8 mouse cellular contexts compared by ENCODE assay signal in genomic region chr1:75505159-75505955, GRCm38 (mm10). TPM values are rescaled to one million over a fixed set of nuclear protein-coding genes. Genes with fewer than 3 reads are reported as not detected.
DNase-seq lines count a peak whose midpoint lies in the region; ATAC-seq and TF ChIP-seq lines count a peak whose summit lies in the region.

No protein-coding gene starts in this region.

- under 1% methylated on average over 84 of the region's 84 CpGs for WGBS in intestine, embryonic 16.5 days
- WGBS in limb, embryonic 11.5 days = under 1% methylated on average over 84 of the region's 84 CpGs
- WGBS in midbrain, postnatal 0 days = under 1% methylated on average over 81 of the region's 84 CpGs

- peak overlapping the region; percentile 94 for H3K9ac ChIP-seq in intestine, embryonic 16.5 days (ENCODE audit: low read depth, low read length)
- peak overlapping the region; percentile 95 for H3K9ac ChIP-seq in limb, embryonic 11.5 days (ENCODE audit: low read length)
- peak overlapping the region; percentile 93 for H3K9ac ChIP-seq in midbrain, postnatal 0 days (replicated peaks; ENCODE audit: low read length, poor library complexity, severe bottlenecking)

- peak; percentile 21 for DNase-seq in kidney, adult 11 months
- DNase-seq in kidney, adult 9 months = no peak
- peak; percentile 35 for DNase-seq in embryo, embryonic 11.5 days (ENCODE audit: low read depth, low spot score)
- peak; percentile 59 to 76 for DNase-seq in gastrocnemius, postnatal 4 days (ENCODE audit: low spot score in 2 of 2)
- DNase-seq in limb, embryonic 11.5 days (ENCODE audit: low spot score) = peak; percentile 78
- peak; percentile 85 for DNase-seq in midbrain, postnatal 0 days (ENCODE audit: low spot score)
- peak; percentile 83 for DNase-seq in testis, postnatal 10 days (ENCODE audit: low spot score)

- peaks cover 13% of the 10 kb centered on the region for H3K36me3 ChIP-seq in intestine, embryonic 16.5 days (ENCODE audit: control insufficient read depth, insufficient read depth, low read length)
- H3K36me3 ChIP-seq in limb, embryonic 11.5 days (ENCODE audit: control insufficient read depth, insufficient read depth, low read length) = peaks cover 14% of the 10 kb centered on the region
- H3K36me3 ChIP-seq in midbrain, postnatal 0 days (ENCODE audit: insufficient read depth, low read length) = peaks cover 9% of the 10 kb centered on the region; the same call in 1 of the 2 replicates

- no peaks in the 10 kb centered on the region for H3K9me3 ChIP-seq in intestine, embryonic 16.5 days (ENCODE audit: control insufficient read depth, low read length)
- no peaks in the 10 kb centered on the region for H3K9me3 ChIP-seq in limb, embryonic 11.5 days (ENCODE audit: control insufficient read depth, low read length)
- H3K9me3 ChIP-seq in midbrain, postnatal 0 days (ENCODE audit: low read length) = no peaks in the 10 kb centered on the region

- H3K4me3 ChIP-seq in intestine, embryonic 16.5 days (ENCODE audit: low read length) = peak overlapping the region; percentile 72
- H3K4me3 ChIP-seq in limb, embryonic 11.5 days (ENCODE audit: low read depth, low read length) = peak overlapping the region; percentile 92
- H3K4me3 ChIP-seq in midbrain, postnatal 0 days (ENCODE audit: low read depth, low read length) = peak overlapping the region; percentile 81

- no peaks in the 10 kb centered on the region for H3K27me3 ChIP-seq in intestine, embryonic 16.5 days (replicated peaks; ENCODE audit: control insufficient read depth, insufficient read depth, low read length)
- peaks cover 2% of the 10 kb centered on the region; the same call in 1 of the 2 replicates for H3K27me3 ChIP-seq in limb, embryonic 11.5 days (ENCODE audit: control insufficient read depth, insufficient read depth, low read length)
- H3K27me3 ChIP-seq in midbrain, postnatal 0 days (ENCODE audit: insufficient read depth, low read length) = no peaks in the 10 kb centered on the region

- 0 out of 2 replicates have a peak, but pooled peaks have one; percentile 9 for TF ChIP-seq CTCF in midbrain, postnatal 0 days (IDR thresholded peaks at IDR 0.05)

- peaks cover 41% of the 10 kb centered on the region for H3K4me1 ChIP-seq in intestine, embryonic 16.5 days (ENCODE audit: control insufficient read depth, insufficient read depth, low read length)
- H3K4me1 ChIP-seq in limb, embryonic 11.5 days (ENCODE audit: control insufficient read depth, insufficient read depth, low read length) = peaks cover 20% of the 10 kb centered on the region
- H3K4me1 ChIP-seq in midbrain, postnatal 0 days (ENCODE audit: insufficient read depth, low read length) = peaks cover 4% of the 10 kb centered on the region; the same call in 1 of the 2 replicates

- peak overlapping the region; percentile 97 for H3K4me2 ChIP-seq in intestine, embryonic 16.5 days (ENCODE audit: low read depth, low read length)
- H3K4me2 ChIP-seq in limb, embryonic 11.5 days (ENCODE audit: low read depth, severe bottlenecking) = peak overlapping the region; percentile 96
- H3K4me2 ChIP-seq in midbrain, postnatal 0 days (ENCODE audit: low read depth, low read length, poor library complexity, severe bottlenecking) = peak overlapping the region; percentile 88

- peak; percentile 58 for ATAC-seq in intestine, embryonic 16.5 days
- peak; percentile 24; the same call in 1 of the 2 replicates for ATAC-seq in limb, embryonic 11.5 days (ENCODE audit: insufficient number of reproducible peaks, low FRiP score, low TSS enrichment, low read depth)
- ATAC-seq in midbrain, postnatal 0 days (ENCODE audit: low FRiP score) = peak; percentile 85

- H3K27ac ChIP-seq in intestine, embryonic 16.5 days (ENCODE audit: low read length) = peak overlapping the region; percentile 99
- H3K27ac ChIP-seq in limb, embryonic 11.5 days (replicated peaks; ENCODE audit: low read depth, low read length) = peak overlapping the region; percentile 89
- peak overlapping the region; percentile 92 for H3K27ac ChIP-seq in midbrain, postnatal 0 days (ENCODE audit: low read depth, low read length)

RNA-seq across cellular contexts. Expression of gene Obsl1, which starts 0.9 kb away (rescaled TPM):
- 100 to 1,000 TPM; 203 to 213 TPM for total RNA-seq in gastrocnemius, postnatal 4 days (2021)
- 38.7 and 42.7 TPM in 2 replicates for polyA plus RNA-seq in intestine, embryonic 16.5 days (2015; fragmentation: Nextera tagmentation; extraction: Ambion mirVana)
- polyA plus RNA-seq in limb, embryonic 11.5 days (2014; fragmentation: Nextera tagmentation; extraction: Ambion mirVana) = 67.4 and 72.5 TPM in 2 replicates
- 40.7 and 45.9 TPM in 2 replicates for total RNA-seq in midbrain, postnatal 0 days (2014; rRNA removed)
- polyA plus RNA-seq in midbrain, postnatal 0 days (2015; fragmentation: Nextera tagmentation; extraction: Ambion mirVana) = 24.2 TPM in 2 replicates

RNA-seq across cellular contexts. Expression of gene Inha, which starts 1.5 kb away (rescaled TPM):
- total RNA-seq in gastrocnemius, postnatal 4 days (2021) = 10 to 100 TPM; 13.4 to 15.1 TPM
- polyA plus RNA-seq in intestine, embryonic 16.5 days (2015; fragmentation: Nextera tagmentation; extraction: Ambion mirVana) = 6.6 and 7.3 TPM in 2 replicates
- polyA plus RNA-seq in limb, embryonic 11.5 days (2014; fragmentation: Nextera tagmentation; extraction: Ambion mirVana) = 1.3 and 2.3 TPM in 2 replicates
- total RNA-seq in midbrain, postnatal 0 days (2014; rRNA removed) = 30.9 and 33.3 TPM in 2 replicates
- 22.5 and 23.2 TPM in 2 replicates for polyA plus RNA-seq in midbrain, postnatal 0 days (2015; fragmentation: Nextera tagmentation; extraction: Ambion mirVana)

RNA-seq across cellular contexts. Expression of gene Stk11ip, which starts 16.0 kb away (rescaled TPM):
- 10 to 100 TPM; 14.2 to 15.2 TPM for total RNA-seq in gastrocnemius, postnatal 4 days (2021)
- polyA plus RNA-seq in intestine, embryonic 16.5 days (2015; fragmentation: Nextera tagmentation; extraction: Ambion mirVana) = 16.6 and 17.8 TPM in 2 replicates
- polyA plus RNA-seq in limb, embryonic 11.5 days (2014; fragmentation: Nextera tagmentation; extraction: Ambion mirVana) = 20.5 and 21.9 TPM in 2 replicates
- total RNA-seq in midbrain, postnatal 0 days (2014; rRNA removed) = 28.8 and 32.7 TPM in 2 replicates
- 15.6 and 16.9 TPM in 2 replicates for polyA plus RNA-seq in midbrain, postnatal 0 days (2015; fragmentation: Nextera tagmentation; extraction: Ambion mirVana)

RNA-seq across cellular contexts. Expression of gene Tmem198, which starts 26.0 kb away (rescaled TPM):
- under 1 TPM; 0.78 to 0.93 TPM for total RNA-seq in gastrocnemius, postnatal 4 days (2021)
- polyA plus RNA-seq in intestine, embryonic 16.5 days (2015; fragmentation: Nextera tagmentation; extraction: Ambion mirVana) = 1.5 and 1.9 TPM in 2 replicates
- polyA plus RNA-seq in limb, embryonic 11.5 days (2014; fragmentation: Nextera tagmentation; extraction: Ambion mirVana) = 0.17 and 0.18 TPM in 2 replicates
- 52.4 and 57.8 TPM in 2 replicates for total RNA-seq in midbrain, postnatal 0 days (2014; rRNA removed)
- polyA plus RNA-seq in midbrain, postnatal 0 days (2015; fragmentation: Nextera tagmentation; extraction: Ambion mirVana) = 49.4 and 50.4 TPM in 2 replicates

RNA-seq across cellular contexts. Expression of gene Chpf, which starts 26.2 kb away (rescaled TPM):
- total RNA-seq in gastrocnemius, postnatal 4 days (2021) = 10 to 100 TPM; 47.6 to 51.6 TPM
- 25.2 and 28.8 TPM in 2 replicates for polyA plus RNA-seq in intestine, embryonic 16.5 days (2015; fragmentation: Nextera tagmentation; extraction: Ambion mirVana)
- 14.2 and 16.1 TPM in 2 replicates for polyA plus RNA-seq in limb, embryonic 11.5 days (2014; fragmentation: Nextera tagmentation; extraction: Ambion mirVana)
- total RNA-seq in midbrain, postnatal 0 days (2014; rRNA removed) = 125 and 132 TPM in 2 replicates
- 60.0 and 60.8 TPM in 2 replicates for polyA plus RNA-seq in midbrain, postnatal 0 days (2015; fragmentation: Nextera tagmentation; extraction: Ambion mirVana)

Comparison
In these comparisons a context has a peak if more than half of its experiments do, and no peak if none do; other contexts are left out.
1. ATAC-seq: peak in every context shown above with its lines; median percentile 85 in midbrain, postnatal 0 days; 58 in intestine, embryonic 16.5 days; 24 in limb, embryonic 11.5 days.